Mouse (Mus musculus): ENCODE measurements around the gene Lmntd1.

GRCm38 (mm10) chr6:145545927-145546641 is 68.0 kb downstream of the Lmntd1 start:
- TF ChIP-seq CTCF (IDR thresholded peaks at IDR 0.05; ENCODE audit: low read depth): no peak
- TF ChIP-seq EP300 (IDR thresholded peaks at IDR 0.05; ENCODE audit: low read depth): no peak

Measured in liver, postnatal 0 days (tissue).